Mouse (Mus musculus) CD4-positive, CD25-positive, alpha-beta regulatory T cell, adult 4 months (primary cell): Measurements from ENCODE around the gene Cfap157. TPM values are rescaled to one million over a fixed set of nuclear protein-coding genes. Genes with fewer than 3 reads are reported as not detected.
A peak's percentile ranks its signal among the peaks of the same experiment; 100 is the strongest.

Experiments used
- ATAC-seq: one replicate; pipeline ENCODE4 v1.8.0; 2017
- polyA plus RNA-seq, 2 experiments: library from polyadenylated mRNA; unstranded; fragments of 100-300 nt; shearing (Covaris generic); gene quantifications; one replicate each; pipeline ENCODE4 v1.2.1; 2017

The Cfap157 gene
- polyA plus RNA-seq = 1 to 10 TPM; 1.5 to 2.4 TPM

DNA sequence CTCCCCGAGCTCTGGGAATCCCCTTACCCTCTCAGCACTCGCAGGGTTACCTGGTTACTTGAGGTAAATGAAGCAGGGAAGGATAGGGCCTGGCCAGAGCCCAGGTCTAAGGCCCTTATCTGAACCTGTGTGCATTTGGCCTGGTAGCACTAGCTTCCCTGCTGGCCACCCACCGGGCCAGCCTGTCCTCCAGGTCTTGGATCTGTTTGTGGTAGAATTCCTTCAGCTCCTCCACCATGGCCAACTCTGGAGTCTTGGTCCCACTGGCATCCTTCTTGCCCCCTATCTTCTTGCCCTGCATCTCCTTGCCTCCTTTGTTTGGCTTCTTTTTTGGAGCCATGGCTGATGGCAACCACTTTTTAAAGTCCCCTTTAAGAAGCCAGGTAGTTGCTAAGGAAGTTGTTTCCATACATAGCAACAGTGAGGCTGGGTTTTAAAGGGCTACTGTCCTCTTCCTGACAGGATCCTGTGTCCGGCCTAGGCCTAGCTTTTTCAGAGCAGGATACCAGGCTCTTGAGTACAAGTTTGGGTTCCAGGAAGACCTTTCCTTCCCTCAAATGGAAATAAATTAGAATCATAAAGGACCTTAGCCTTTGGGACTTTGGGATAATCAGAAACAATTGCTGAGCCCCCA is at the start of gene Cfap157:
TSS of gene Cfap157 (minus strand) at position 381 of the 634 bp plus-strand sequence.
- ATAC-seq = no peak

DNA sequence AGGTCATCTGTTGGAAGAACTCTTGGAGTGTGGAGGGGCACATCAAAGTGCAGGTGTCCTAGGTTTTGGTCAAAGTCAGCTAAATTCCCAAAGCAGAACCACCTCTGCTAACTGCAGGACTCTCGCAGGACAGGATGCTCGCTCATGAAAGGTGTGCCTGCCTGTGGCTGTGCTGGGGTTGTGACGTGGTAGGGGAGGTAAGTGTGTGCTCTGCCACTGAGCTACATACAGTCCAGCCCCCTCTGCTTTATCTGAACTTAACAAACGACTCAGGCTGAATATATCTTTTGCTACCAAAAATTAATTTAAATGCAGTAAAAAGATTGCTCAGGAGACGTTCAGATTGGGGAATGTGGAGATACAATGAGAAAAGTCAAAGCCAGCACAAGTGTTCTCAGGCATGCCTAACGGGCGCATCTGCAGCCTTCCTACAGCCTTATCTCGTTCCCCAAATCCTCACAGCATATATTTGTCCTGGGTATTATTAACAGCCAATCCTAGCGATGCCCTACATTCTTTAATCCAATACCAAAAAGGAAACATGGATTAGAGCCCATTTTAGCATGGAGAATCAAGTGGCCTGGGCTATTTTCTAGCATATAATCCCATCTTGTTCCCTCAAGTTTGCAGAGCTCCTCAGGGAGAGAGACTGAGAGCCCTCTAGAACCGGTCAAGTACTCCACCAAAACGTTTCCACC is 44.9 kb upstream of the Cfap157 start:
- ATAC-seq = no peak

DNA sequence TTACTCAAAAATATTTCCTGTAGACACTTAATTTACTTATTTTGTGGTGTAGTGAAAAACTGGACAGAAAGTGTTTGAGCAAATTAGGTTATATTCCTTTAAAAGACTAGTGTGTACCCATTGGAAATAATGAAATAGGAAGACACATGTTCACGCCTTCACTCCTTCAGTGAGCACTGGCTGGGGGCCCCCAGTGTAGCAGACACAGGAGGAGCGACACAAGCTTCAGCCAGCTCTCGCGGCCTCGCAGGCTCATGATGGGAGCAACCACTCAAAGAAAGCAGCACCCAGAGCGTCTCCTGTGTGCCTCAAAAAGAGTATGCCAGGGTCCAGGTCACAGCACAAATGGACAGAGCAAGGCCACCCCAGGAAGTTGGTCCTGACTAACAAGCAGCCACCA is 41.6 kb upstream of the Cfap157 start:
- ATAC-seq = no peak

DNA sequence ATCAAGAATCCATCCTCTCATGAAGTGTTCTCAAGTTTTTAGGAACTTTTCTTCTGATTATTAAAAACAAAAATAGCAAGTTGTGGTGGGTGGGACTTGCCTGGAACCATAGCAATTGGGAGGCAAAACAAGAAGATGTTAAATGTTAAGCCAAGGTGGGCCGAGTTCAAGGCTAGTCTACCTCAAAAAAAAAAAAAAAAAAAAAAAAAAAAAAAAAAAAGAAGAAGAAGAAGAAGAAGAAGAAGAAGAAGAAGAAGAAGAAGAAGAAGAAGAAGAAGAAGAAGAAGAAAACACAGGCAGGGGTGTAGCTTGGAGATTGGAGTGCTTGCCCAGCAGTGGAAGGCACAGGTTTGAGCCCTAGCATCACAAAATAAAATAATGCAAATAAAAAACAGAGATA is 40.5 kb upstream of the Cfap157 start:
- no peak for ATAC-seq

DNA sequence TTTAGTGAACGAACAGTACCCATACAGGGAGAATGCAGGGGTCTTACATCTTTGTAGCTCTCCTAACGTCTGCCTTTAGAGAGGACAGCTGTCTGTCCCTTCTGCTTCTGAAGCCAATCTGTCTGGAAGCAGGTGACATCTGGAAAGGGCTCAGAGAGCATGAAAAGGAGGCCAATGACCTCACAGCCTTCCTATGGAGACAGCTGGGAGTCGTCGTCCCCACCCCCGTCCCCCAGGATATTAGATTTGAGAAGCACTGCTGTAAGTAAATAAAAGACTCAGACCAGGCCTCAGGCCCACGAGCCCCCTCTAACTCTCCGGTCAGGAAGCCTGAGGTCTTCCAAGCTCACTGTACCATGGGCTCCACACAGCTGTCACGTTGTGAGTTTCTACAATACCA is 40.0 kb upstream of the Cfap157 start:
- ATAC-seq = no peak

DNA sequence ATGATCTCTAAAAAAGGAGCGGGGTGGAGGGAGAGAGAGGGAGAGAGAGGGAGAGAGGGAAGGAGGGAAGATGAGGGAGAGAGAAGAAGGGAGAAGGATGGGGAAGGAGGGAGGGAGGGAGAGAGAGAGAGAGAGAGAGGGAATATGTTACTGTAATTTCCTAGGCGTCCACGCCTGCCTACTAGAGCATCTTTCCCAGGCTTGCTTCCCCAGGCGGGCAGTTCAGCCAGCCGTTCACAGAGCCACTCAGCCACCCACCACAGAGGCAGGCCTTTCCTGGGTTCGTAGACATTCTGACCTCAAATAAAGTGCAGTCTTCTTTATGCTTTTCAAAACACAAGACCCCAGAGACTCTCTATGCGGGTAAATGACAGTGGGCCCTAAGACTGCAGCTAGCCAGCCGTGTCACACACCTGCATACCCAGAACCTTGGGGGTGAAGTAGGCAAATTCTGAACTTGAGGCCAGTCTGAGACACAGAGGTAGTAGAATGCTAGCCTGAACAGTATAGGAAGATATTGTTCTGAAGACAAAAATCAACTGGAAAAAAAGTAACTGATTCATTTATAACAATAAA is 39.4 kb upstream of the Cfap157 start:
- ATAC-seq = no peak

DNA sequence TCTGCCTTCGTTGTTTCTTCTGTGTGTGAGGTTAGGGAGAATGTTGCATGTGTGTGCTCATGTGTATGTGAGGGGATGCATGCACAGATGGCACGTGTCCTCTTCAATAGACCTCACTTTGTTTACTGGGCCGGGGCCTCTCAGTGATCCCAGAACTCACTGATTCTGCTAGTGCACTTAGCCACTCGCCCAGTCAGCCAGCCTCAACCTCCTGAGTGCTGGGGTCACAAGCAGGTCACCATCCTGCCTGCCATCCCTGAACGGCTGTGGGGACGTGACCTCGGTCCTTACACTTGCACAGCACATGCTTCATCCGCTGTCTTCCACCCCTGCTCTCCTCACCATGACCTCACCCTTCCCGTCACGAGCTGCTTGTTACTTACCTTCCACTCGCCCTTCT is 38.9 kb upstream of the Cfap157 start:
- ATAC-seq = no peak

DNA sequence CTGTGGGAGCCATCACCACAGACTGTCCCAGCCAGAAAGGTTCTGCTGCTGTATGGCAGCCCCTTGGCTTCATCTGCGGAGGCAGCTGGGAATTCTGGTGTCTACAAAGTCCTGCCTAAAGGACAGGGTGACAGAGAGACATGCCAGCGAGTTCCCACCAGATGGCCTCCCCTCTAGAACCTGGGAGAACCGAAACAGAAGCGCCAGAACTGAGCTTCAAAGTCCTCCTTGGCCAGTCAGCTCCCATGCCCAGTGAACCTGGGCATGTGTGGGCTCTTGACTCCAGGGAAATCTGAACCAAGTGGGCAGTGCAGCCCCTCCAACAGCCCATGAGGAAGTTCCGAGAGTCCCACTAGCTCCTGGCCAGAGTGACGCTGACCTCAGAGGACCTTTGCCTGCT is 38.4 kb upstream of the Cfap157 start:
- ATAC-seq = no peak

DNA sequence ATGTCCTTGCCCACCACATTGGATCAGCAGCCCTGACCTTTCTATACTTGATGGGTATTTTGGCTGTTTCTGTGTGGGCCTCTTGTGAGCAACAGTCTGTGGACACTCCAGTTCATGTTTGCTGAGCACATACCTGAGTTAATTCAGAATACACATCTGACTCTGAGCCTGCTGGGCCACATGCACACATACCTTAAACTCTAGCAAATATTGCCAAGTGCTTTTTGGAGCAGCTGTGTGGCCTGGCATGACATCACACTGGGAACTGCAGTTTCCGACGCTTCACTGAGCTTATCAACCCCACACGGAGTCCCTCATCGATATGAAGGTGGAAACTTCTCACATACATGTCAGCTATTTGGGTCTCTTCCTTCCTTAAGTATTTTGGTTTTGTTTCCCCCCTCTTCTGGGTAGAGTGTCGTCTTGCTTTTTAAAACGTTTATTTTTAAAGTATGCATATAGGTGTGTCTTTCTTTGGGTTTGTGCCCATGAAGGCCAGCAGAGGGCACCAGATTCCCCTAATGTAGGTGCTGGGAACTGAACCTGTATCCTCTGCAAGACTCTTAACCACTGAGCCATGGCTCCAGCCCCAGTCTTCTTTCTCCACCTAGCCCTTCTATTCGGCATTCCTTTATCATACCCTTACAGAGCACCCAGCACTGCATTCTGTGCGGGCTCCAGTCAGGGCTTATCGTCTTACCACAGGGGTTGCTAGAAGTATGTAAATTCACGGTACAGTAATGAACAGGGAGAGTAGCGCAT is 37.0 kb upstream of the Cfap157 start:
- ATAC-seq = peak; percentile 49

DNA sequence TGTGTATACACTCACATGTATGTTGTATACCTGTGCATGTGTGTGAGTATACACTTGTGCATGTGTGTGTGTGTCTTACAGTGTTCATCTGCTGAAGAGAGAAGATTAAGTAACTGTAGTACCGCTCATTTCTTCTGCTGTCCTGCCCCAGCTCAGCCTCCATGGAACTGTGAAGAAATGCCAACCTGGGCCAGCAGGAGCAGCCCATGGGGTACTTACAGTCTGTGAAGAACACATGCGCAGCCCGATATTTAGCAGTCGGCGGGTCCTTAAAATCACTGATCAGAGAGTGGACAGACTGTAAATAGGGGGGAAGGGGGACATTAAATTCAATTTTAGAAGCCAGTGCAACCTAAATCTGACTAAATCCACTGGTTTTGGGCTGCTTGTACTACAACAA is 34.0 kb upstream of the Cfap157 start:
- ATAC-seq = no peak

DNA sequence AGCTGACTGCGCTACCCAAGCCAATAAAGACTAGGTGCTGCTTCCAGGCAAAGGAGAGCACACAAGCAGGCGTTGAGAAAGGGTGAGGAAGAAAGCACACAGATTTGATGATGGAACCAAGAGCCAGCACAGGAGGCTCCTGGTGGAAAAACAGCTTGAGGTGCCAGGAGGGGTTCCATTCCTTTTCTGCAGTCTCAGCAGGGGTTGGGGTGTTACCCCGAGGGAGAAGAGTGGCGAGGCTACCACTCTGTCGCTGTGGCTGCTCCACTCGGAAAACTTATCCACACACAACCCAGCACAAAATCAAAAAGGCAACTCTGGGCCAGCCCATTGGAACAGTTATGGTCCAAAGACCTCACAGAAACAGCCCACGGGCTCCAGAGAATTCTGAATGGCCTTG is 33.4 kb upstream of the Cfap157 start:
- no peak for ATAC-seq

DNA sequence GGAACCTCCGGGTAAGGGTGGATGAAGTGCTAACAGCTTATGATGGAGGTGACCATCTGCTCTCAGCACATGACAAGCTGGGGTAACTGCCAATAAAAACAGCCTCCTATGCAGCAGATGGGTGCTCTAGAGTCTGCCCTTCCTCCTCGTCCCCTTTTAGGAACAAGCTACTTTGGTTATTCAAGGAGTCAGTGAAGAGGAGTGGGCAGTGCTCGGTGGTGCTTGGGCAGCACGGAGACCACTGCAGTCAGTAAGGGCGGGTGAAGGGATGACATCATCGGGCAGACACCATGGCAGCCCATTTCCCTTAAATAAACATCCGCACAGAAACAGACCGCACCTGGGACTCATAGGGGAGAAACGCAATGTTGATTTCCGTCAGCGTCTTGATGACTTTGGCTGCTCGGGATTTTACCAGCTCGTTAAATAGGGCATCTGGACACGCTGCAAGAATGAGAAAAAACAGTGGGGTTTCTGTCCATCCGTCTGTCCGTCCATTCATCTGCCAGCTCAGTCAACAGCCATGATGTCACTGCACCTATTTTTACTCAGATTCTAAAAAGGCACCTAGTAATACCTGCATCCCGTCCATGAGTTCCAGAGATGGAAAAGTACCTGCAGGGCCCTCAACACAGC is 32.8 kb upstream of the Cfap157 start:
- no peak for ATAC-seq

DNA sequence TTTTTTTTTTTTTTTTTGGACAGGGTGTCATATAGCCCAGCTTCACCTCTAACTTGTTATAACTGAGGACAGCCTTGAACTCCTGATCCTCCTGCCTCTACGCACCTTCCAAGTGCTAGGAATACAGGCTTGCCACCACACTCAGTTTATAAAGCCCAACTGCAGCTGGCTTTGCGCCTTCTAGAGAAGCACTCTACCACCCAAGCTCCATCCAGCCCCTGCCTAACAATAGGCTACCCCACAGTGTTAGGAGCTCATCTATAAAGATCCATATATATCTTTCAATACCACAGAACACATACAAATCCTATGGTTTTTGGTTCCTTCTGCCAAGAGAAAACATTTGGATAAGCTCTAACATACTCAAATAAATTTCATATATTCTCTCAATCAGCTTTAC is 32.3 kb upstream of the Cfap157 start:
- ATAC-seq = no peak

DNA sequence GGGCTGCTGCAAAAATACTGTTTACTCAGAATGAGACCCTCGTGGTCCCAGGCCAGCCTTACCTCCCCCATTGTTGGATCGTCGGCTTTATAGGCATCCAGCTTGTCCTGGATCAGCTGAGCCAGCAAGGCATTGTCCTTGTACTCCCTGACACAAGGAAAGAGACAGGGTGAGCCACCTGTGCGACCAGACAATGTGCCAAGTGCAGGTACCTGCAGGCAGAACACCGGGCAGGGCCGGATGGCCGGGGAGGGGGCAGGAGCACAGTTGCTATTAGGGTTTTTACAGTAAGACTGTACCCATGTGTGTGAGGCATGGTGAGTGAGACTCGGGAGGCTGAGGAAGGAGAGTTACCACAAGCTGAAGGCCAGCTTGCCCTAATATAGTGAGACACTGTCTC is 27.7 kb upstream of the Cfap157 start:
- ATAC-seq = no peak

DNA sequence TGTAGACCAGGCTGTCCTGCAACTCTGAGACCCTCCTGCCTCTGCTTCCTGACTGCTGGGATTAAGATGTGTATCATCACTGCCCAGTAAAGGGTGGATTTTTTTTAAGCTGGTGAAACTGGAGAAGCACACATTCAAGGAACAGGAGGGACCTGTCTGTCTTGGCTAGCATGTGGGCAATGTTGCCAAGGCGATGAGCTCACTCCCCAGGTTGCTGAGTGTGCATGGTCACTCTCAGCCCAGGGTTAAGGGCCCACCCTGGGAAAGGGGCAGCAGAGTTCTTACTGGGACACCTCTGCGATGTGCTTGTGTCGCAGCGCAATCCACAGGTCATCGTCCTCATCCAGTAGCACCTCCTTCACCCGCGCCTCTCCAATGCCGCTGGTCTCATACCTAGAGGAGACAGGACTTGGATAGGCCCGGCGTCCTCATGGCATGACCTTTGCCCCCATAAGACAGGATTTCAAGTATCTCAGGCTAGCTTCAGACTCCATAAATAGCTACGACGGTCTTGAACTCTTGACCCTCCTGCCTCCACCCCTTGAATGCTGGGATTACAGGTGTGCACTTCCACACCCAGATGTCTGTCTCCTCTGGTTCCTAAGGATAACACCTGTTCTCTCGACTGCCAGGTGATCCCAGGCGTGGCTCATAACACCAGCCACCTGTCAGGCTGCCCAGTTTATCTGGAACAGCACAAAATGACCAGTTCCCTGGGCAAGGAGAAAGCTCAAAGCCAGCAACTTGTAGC is 24.8 kb upstream of the Cfap157 start:
- ATAC-seq = no peak

DNA sequence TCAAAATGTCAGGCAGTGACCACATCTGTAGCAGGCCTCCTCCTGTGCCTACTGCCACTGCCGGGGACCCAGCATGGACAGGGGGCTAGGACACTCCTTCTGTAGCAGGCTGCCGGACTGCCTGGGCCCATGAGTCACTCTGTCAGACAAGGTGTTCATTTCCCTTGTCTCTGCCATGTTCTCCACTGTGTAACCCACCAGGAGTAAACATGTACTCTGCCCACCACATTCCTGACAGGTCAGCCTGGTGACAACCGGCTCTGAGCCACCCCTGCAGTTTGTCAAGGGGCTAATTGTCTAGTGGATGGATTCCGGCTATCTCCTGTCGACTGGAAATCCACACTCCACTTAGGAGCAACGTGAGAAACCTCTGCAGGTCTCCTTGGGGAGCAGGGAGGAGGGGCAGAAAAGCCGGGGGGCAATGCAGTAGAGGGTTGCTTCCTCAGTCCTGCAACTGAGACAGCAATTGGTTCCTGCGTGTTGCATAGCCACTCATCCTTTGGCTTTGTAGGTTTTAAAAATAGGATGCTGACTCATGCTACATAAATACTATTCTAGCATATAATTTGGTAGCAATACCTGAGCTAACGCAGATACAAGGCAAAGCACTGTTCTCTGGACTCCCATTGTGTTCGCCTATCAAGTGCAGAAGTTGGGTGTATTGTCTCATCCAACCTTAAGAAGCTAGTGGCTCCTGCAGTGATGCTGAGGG is 14.2 kb upstream of the Cfap157 start:
- no peak for ATAC-seq

DNA sequence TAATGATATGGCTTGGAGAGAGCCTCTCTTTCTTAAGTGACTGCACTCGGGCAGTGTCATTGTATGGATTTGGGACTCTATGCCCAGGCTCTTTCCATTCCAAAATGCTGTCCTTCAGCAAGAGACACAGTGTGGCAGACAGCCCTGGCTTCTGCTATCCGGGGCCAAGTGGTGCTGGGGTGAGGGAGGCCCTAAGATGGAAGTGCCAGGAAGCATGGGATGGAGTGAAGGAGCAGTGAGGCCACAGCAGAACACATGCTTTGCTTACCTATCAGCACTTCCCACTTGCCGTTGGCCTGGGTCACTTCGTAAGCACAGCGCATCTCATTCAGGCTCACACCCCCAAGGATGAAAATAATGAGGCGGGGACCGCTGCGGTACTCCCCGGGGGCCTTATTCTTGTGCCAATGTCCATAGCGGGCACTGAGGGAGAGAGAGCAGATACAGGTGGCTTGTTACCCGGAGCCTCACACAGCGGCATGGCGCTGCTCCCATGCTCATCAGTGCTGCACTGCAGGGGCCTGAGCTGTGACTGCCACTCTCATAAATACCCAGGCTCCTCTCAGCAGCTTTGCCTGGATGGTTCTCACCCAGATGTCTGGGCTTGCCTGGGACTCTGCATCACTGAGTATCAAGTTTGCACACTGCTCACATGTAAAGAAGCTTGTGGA is 11.7 kb upstream of the Cfap157 start:
- no peak for ATAC-seq

DNA sequence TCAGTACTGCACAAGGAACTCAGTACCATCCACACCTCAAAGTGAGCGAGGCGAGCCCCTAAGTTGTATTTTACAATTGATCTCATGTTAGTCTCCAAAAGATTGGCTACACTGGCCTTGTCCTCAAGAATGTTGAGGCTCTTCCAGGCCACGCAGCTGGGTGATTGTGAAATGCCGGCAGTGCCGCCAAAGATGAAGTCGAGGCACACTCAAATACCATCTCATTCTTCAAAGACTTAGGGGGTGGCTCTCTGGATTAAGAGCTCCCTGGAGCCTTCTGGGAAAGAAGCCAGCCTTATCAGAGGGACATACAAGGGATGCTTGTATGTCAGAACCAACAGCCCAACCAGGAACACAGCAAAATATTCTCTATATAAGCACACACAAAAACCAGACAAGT is 7.1 kb upstream of the Cfap157 start:
- no peak for ATAC-seq

DNA sequence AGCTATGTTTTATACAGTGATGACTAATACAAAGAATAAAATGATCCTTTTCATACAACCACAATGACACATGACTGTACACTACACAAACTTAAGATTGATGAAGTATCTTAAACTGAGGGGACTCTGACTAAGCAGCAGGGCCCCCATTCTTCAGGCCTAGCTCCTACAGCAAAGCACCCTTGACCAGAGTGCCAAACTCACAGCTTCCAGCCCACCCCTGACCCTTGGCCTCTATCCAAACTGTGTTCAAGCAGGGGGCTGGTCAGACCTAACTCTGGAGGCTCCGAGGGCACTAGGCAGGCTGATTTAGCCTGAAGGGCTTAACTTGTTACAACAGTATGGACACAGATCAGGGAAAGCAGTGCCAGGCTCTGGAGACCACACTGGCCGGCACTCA is 4.4 kb upstream of the Cfap157 start:
- ATAC-seq = no peak

DNA sequence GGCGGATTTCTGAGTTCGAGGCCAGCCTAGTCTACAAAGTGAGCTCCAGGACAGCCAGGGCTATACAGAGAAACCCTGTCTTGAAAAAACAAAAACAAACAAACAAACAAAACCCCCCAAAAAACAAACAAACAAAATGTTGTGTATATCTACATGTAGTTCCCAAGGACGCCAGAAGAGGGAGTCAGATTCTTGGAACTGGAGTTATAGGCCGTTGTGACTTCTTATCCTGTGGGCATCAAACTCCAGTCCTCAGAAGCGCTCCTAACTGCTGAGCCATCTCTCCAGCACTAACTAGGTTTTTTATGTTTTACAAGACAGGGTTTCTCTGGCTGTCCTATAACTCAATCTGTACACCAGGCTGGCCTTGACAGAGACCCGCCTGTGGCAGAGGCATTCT is 2.9 kb upstream of the Cfap157 start:
- no peak for ATAC-seq

DNA sequence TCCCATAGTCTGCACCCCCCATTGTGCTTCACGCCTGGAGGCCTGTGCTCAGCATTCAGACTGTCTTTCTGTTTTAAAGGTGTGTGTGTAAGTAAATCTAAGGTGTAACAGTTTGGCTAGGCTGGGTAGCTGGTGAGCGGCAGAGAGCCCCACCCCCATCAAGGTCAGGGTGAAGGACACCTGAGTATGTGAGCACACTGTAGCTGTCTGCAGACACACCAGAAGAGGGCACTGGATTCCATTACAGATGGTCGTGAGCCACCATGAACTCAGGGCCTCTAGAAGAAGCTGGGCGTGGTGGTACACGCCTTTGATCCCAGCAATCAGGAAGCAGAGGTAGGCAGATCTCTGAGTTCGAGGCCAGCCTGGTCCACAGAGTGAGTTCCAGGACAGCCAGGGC is 2.5 kb downstream of the Cfap157 start:
- no peak for ATAC-seq
